Mouse (Mus musculus): ENCODE measurements around the gene Rrp12.

DNA sequence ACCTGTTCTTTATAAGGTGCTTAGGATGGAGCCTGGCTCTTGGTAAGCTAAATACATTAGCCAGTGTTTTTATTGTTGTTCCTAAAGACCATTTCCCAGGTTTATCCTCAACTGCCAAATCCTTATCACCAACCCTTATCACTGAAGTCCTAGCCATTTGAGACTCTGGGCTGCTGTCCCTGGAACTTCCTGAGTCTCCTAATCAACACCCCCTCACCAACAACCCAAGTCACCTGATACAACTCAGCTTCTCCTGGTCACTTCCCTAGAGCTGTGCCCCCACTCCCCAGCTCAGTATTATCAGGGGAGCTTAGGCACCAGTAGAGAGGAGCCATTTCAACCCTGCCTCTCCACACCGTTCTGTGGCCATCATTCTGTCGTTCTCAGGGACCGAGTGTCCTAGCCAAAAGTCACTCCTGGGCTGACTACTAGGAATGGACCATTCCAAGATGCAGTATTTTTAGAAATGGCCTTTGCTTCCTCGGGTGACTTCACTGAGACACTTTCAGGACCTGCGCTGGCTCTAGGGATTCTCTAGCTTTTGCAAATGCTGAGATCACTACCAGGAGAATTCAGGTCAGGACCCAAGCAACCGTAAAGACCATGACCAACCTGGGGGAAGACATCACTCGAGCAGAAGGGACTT lies 54.7 kb downstream of the Rrp12 start:
- TF ChIP-seq CTCF (IDR thresholded peaks at IDR 0.05; ENCODE audit: low read depth) (no peak), EP300 (IDR thresholded peaks at IDR 0.05; ENCODE audit: low read depth) (no peak)

Measured in liver, postnatal 0 days (tissue).